Mouse (Mus musculus) ovary, postnatal 14 days (tissue): ENCODE results near the gene Morc1.

Experiments
- DNase-seq: peaks from one replicate; pipeline ENCODE4 v3.0.0; 2022; ENCODE audit warnings: low spot score

Gene Morc1

GRCm38 (mm10) chr16:48627296-48627695 lies 196.3 kb downstream of the Morc1 start:
- DNase-seq = no peak

- no peak for DNase-seq
Measured at GRCm38 (mm10) chr16:48629710-48630109, 198.7 kb downstream of the Morc1 start.

GRCm38 (mm10) chr16:48630466-48630865 lies 199.4 kb downstream of the Morc1 start:
- DNase-seq = no peak

GRCm38 (mm10) chr16:48632351-48632750 lies 201.3 kb downstream of the Morc1 start:
- no peak for DNase-seq

- no peak for DNase-seq
Measured at GRCm38 (mm10) chr16:48646246-48646645, 215.2 kb downstream of the Morc1 start.

GRCm38 (mm10) chr16:48671696-48672095 lies 240.7 kb downstream of the Morc1 start:
- DNase-seq = no peak

- DNase-seq = no peak
Measured at GRCm38 (mm10) chr16:48672664-48673063, 241.6 kb downstream of the Morc1 start.

- DNase-seq = peak; percentile 56
Measured at GRCm38 (mm10) chr16:48675607-48676006, 244.6 kb downstream of the Morc1 start.

- DNase-seq = no peak
Measured at GRCm38 (mm10) chr16:48676205-48676604, 245.2 kb downstream of the Morc1 start.

GRCm38 (mm10) chr16:48677381-48677780 lies 246.3 kb downstream of the Morc1 start:
- no peak for DNase-seq

- no peak for DNase-seq
Measured at GRCm38 (mm10) chr16:48678029-48678428, 247.0 kb downstream of the Morc1 start.
